Mouse (Mus musculus): ENCODE measurements around the gene Ddx31.

Gene Ddx31

GRCm38 (mm10) chr2:28840222-28840951, at the start of gene Ddx31, which contains the start of gene Gtf3c4:
Gene Ddx31, plus strand, starts transcription at chr2:28840406.
Gene Gtf3c4, minus strand, starts transcription at chr2:28840360.
- peak; percentile 94 for DNase-seq

- DNase-seq, result no peak
These were observed 47.1 kb upstream of the Ddx31 start for GRCm38 (mm10) chr2:28792931-28793610.

- no peak for DNase-seq
These were observed 45.6 kb upstream of the Ddx31 start for GRCm38 (mm10) chr2:28794623-28795022.

GRCm38 (mm10) chr2:28796298-28796697, 43.9 kb upstream of the Ddx31 start:
- no peak for DNase-seq

- no peak for DNase-seq
These were observed 42.6 kb upstream of the Ddx31 start for GRCm38 (mm10) chr2:28797490-28798106.

- DNase-seq, result no peak
These were observed 41.8 kb upstream of the Ddx31 start for GRCm38 (mm10) chr2:28798390-28798789.

GRCm38 (mm10) chr2:28799575-28799974, 40.6 kb upstream of the Ddx31 start:
- DNase-seq, result no peak

GRCm38 (mm10) chr2:28803406-28803805, 36.8 kb upstream of the Ddx31 start:
- DNase-seq, result no peak

GRCm38 (mm10) chr2:28808841-28809240, 31.4 kb upstream of the Ddx31 start:
- DNase-seq, result no peak

- no peak for DNase-seq
These were observed 29.8 kb upstream of the Ddx31 start for GRCm38 (mm10) chr2:28810260-28811013.

- DNase-seq, result peak; percentile 23
These were observed 21.3 kb upstream of the Ddx31 start for GRCm38 (mm10) chr2:28818866-28819265.

GRCm38 (mm10) chr2:28829265-28829664, 10.9 kb upstream of the Ddx31 start:
- DNase-seq, result no peak

GRCm38 (mm10) chr2:28836181-28836940, 3.8 kb upstream of the Ddx31 start:
- no peak for DNase-seq

GRCm38 (mm10) chr2:28839501-28840221, 545 bp upstream of the Ddx31 start:
- DNase-seq, result no peak

GRCm38 (mm10) chr2:28842042-28842441, 1.8 kb downstream of the Ddx31 start:
- no peak for DNase-seq

- no peak for DNase-seq
These were observed 8.7 kb downstream of the Ddx31 start for GRCm38 (mm10) chr2:28848879-28849278.

- no peak for DNase-seq
These were observed 12.4 kb downstream of the Ddx31 start for GRCm38 (mm10) chr2:28852594-28852993.

- DNase-seq, result no peak
These were observed 15.6 kb downstream of the Ddx31 start for GRCm38 (mm10) chr2:28855773-28856172.

- DNase-seq, result no peak
These were observed 19.1 kb downstream of the Ddx31 start for GRCm38 (mm10) chr2:28859303-28859702.

- DNase-seq, result no peak
These were observed 20.6 kb downstream of the Ddx31 start for GRCm38 (mm10) chr2:28860678-28861423.

GRCm38 (mm10) chr2:28863857-28864256, 23.7 kb downstream of the Ddx31 start:
- DNase-seq, result no peak

Data from right cerebral cortex, postnatal 25 days (tissue).